ENCODE assay signal across 11 mouse cellular contexts in the genomic region with DNA sequence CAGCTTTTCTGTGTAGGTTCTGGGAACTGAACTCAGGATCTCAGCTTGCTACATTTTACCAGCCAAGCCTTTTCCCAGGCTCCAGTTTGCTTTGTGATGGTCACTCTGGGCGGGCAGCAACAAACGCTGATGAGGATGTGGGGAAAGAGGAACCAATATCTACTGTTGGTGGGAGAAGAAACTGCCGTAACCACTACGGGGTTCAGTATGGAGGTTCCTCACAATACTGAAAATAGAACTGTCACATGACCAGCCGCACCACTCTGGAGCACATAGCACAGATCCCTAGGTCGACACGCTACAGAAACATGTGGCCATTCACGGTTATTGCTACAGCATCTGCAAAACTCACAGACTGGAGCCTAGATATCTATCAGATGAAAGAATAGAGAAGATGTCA. TPM values are rescaled to one million over a fixed set of nuclear protein-coding genes. Genes with fewer than 3 reads are reported as not detected.
DNase-seq lines count a peak whose midpoint lies in the region; ATAC-seq and TF ChIP-seq lines count a peak whose summit lies in the region.
"Had no signal": no experiment of that assay in that cellular context is flagged by ENCODE, and none has a peak within 500 bp of the region (broad histone marks: within the 10 kb centered on the region; RNA-seq: fewer than 3 reads in every experiment).

No protein-coding gene starts in this region.

- no peaks in the 10 kb centered on the region for H3K9me3 ChIP-seq in heart, embryonic 16.5 days (replicated peaks; ENCODE audit: control insufficient read depth, low read length)
- H3K9me3 ChIP-seq in MEL (replicated peaks; ENCODE audit: insufficient read depth, low read length) = no peaks in the 10 kb centered on the region
- H3K9me3 ChIP-seq in liver, embryonic 14.5 days (ENCODE audit: control insufficient read depth, low read length) = no peaks in the 10 kb centered on the region
- H3K9me3 ChIP-seq: lung, embryonic 15.5 days had no signal

- no peak for TF ChIP-seq CTCF in MEL (IDR thresholded peaks at IDR 0.05 in 2 of 3, conservative IDR thresholded peaks at IDR 0.05 in 1 of 3; ENCODE audit: control insufficient read depth in 1 of 3, insufficient read depth in 1 of 3, low read depth in 2 of 3, low read length in 3 of 3, poor library complexity in 1 of 3, severe bottlenecking in 1 of 3)
- no peak for TF ChIP-seq CTCF in liver, embryonic 14.5 days (IDR thresholded peaks at IDR 0.05; ENCODE audit: low read depth)

- no peaks in the 10 kb centered on the region for H3K36me3 ChIP-seq in heart, embryonic 16.5 days (ENCODE audit: control insufficient read depth, insufficient read depth)
- H3K36me3 ChIP-seq in MEL (ENCODE audit: control insufficient read depth in 1 of 2, insufficient read depth in 2 of 2, low read length in 2 of 2) = peaks cover 0 to 6% of the 10 kb centered on the region in 2 experiments; a peak in 3 of 4 replicates
- no peaks in the 10 kb centered on the region for H3K36me3 ChIP-seq in liver, embryonic 14.5 days (replicated peaks; ENCODE audit: control insufficient read depth, insufficient read depth, low read depth)
- H3K36me3 ChIP-seq: lung, embryonic 15.5 days had no signal

- no peak overlapping the region for H3K9ac ChIP-seq in heart, embryonic 16.5 days (ENCODE audit: low read length)
- H3K9ac ChIP-seq in MEL (ENCODE audit: control insufficient read depth, low read depth, low read length, poor library complexity, severe bottlenecking) = no peak overlapping the region
- H3K9ac ChIP-seq in liver, embryonic 14.5 days (replicated peaks) = no peak overlapping the region
- H3K9ac ChIP-seq: lung, embryonic 15.5 days had no signal

- no peak for TF ChIP-seq EP300 in MEL (IDR thresholded peaks at IDR 0.05; ENCODE audit: low read depth in 1 of 2, low read length in 2 of 2)
- TF ChIP-seq EP300 in liver, embryonic 14.5 days (IDR thresholded peaks at IDR 0.05; ENCODE audit: low read depth) = no peak

- H3K4me3 ChIP-seq in heart, embryonic 16.5 days (ENCODE audit: low read length) = no peak overlapping the region
- no peak overlapping the region for H3K4me3 ChIP-seq in MEL (ENCODE audit: control insufficient read depth in 1 of 2, insufficient read depth in 1 of 2, low read depth in 2 of 2, low read length in 2 of 2)
- H3K4me3 ChIP-seq in liver, embryonic 14.5 days (ENCODE audit: insufficient read depth in 1 of 2, low read depth in 2 of 2, low read length in 2 of 2) = no peak overlapping the region
- H3K4me3 ChIP-seq: lung, embryonic 15.5 days had no signal

- H3K4me1 ChIP-seq in heart, embryonic 16.5 days (ENCODE audit: control insufficient read depth, insufficient read depth, low read length) = peaks cover 14% of the 10 kb centered on the region
- peaks cover 2 to 10% of the 10 kb centered on the region in 2 experiments; a peak in 2 of 4 replicates for H3K4me1 ChIP-seq in MEL (ENCODE audit: control insufficient read depth in 1 of 2, insufficient read depth in 2 of 2, low read length in 2 of 2)
- H3K4me1 ChIP-seq in liver, embryonic 14.5 days (replicated peaks; ENCODE audit: control insufficient read depth in 2 of 2, insufficient read depth in 2 of 2, low read length in 1 of 2) = peaks cover 8 to 28% of the 10 kb centered on the region in 2 experiments

- H3K27ac ChIP-seq in heart, embryonic 16.5 days (ENCODE audit: low read length) = peak overlapping the region; percentile 39; the same call in 1 of the 2 replicates
- H3K27ac ChIP-seq in MEL (ENCODE audit: control insufficient read depth, low read depth, low read length) = no peak overlapping the region
- no peak overlapping the region for H3K27ac ChIP-seq in liver, embryonic 14.5 days
- H3K27ac ChIP-seq: lung, embryonic 15.5 days had no signal

- ATAC-seq in heart, embryonic 16.5 days (replicated peaks; ENCODE audit: extremely low read depth, insufficient read depth, low FRiP score) = no peak
- peak; percentile 32; the same call in 1 of the 2 replicates for ATAC-seq in liver, embryonic 14.5 days (ENCODE audit: insufficient read depth)
- peak; percentile 77 for ATAC-seq in neutrophil, adult 5-6 weeks (ENCODE audit: extremely low read depth, insufficient number of reproducible peaks, low FRiP score, poor library complexity, severe bottlenecking)
- ATAC-seq in inflammation-experienced regulatory T-cells, adult 6 months = no peak

- TF ChIP-seq POLR2A in MEL (IDR thresholded peaks at IDR 0.05; ENCODE audit: control insufficient read depth in 1 of 2, insufficient read depth in 1 of 2, low read depth in 1 of 2, low read length in 2 of 2, poor library complexity in 1 of 2) = no peak

- intact Hi-C loops in heart, postnatal 36 days (cut with DNase I) = no loop called here

- no peak overlapping the region for H3K4me2 ChIP-seq in heart, embryonic 16.5 days (ENCODE audit: low read depth, low read length)
- H3K4me2 ChIP-seq in liver, embryonic 14.5 days (ENCODE audit: low read depth) = no peak overlapping the region
- H3K4me2 ChIP-seq: lung, embryonic 15.5 days had no signal

- no peak for DNase-seq in heart, postnatal 36 days
- DNase-seq in MEL (ENCODE audit: low read depth, low spot score) = peak; percentile 27
- peak in 1 of 3 experiments; percentile 20 for DNase-seq in liver, embryonic 14.5 days (ENCODE audit: low read depth in 3 of 3, low spot score in 3 of 3)
- DNase-seq in kidney, postnatal 4 days = no peak
- DNase-seq in layer of hippocampus, postnatal 36 days = no peak
- DNase-seq: adrenal gland, postnatal 10 days; cerebellum, postnatal 25 days had no signal

- 90% methylated on average over 8 of the region's 8 CpGs for WGBS in heart, embryonic 16.5 days
- 43% methylated on average over 8 of the region's 8 CpGs for WGBS in liver, embryonic 14.5 days (ENCODE audit: insufficient replicate concordance)

- peaks cover 18% of the 10 kb centered on the region for H3K79me2 ChIP-seq in MEL (ENCODE audit: control insufficient read depth, insufficient read depth, low read length, poor library complexity)

- peaks cover 29% of the 10 kb centered on the region for H3K27me3 ChIP-seq in heart, embryonic 16.5 days (ENCODE audit: control insufficient read depth, insufficient read depth, low read length)
- no peaks in the 10 kb centered on the region for H3K27me3 ChIP-seq in MEL (ENCODE audit: control insufficient read depth in 1 of 2, insufficient read depth in 2 of 2, low read length in 2 of 2)
- H3K27me3 ChIP-seq in liver, embryonic 14.5 days (ENCODE audit: control insufficient read depth, insufficient read depth, low read length) = no peaks in the 10 kb centered on the region
- H3K27me3 ChIP-seq: lung, embryonic 15.5 days had no signal

- no peak for TF ChIP-seq RAD21 in MEL (IDR thresholded peaks at IDR 0.05; ENCODE audit: low read depth, low read length)

TF ChIP-seq in MEL, 35 proteins besides CTCF, POLR2A, EP300 and RAD21:
- TF ChIP-seq USF2 (IDR thresholded peaks at IDR 0.05; ENCODE audit: borderline replicate concordance in 1 of 2, insufficient read depth in 1 of 2, low read depth in 1 of 2, low read length in 2 of 2) (no peak), MEF2A (IDR thresholded peaks at IDR 0.05; ENCODE audit: extremely low read depth, insufficient replicate concordance, low read depth, low read length, poor library complexity, severe bottlenecking) (no peak), NRF1 (IDR thresholded peaks at IDR 0.05; ENCODE audit: insufficient read depth, low read depth, low read length, poor library complexity, severe bottlenecking) (no peak), KAT2A (conservative IDR thresholded peaks at IDR 0.05; ENCODE audit: low read depth, low read length) (no peak), NELFE (IDR thresholded peaks at IDR 0.05; ENCODE audit: low read depth, low read length) (no peak), USF1 (IDR thresholded peaks at IDR 0.05; ENCODE audit: low read depth, low read length) (peak; percentile 57), TBP (IDR thresholded peaks at IDR 0.05; ENCODE audit: low read depth, low read length) (no peak), ZC3H11A (IDR thresholded peaks at IDR 0.05; ENCODE audit: low read depth, low read length) (no peak)

RNA-seq across cellular contexts. Expression of a gene that starts 57.2 kb away (rescaled TPM):
- 44.1 and 45.4 TPM in 2 replicates for polyA plus RNA-seq in heart, embryonic 16.5 days (2015; fragmentation: Nextera tagmentation; extraction: Ambion mirVana)
- total RNA-seq in heart, postnatal 36 days (2021) = 10 to 100 TPM; 29.2 to 32.5 TPM
- 15.6 and 15.9 TPM in 2 replicates for total RNA-seq in MEL (2012; rRNA removed)
- polyA plus RNA-seq in MEL (2012; ENCODE audit: insufficient read depth in 1 of 2, insufficient read length in 2 of 2, low read depth in 1 of 2, low replicate concordance in 2 of 2, missing spikeins in 1 of 2) = 10 to 100 TPM in 1 of 2 experiments, not detected in 1; 44.3 TPM
- 12.1 and 17.8 TPM in 2 replicates for polyA plus RNA-seq in liver, embryonic 14.5 days (2012; rRNA removed)
- polyA plus RNA-seq in liver, embryonic 14.5 days (2014; fragmentation: Nextera tagmentation; extraction: Ambion mirVana) = 47.0 and 52.2 TPM in 2 replicates
- total RNA-seq in neutrophil, adult 5-6 weeks (2017) = 72.0 and 81.2 TPM in 2 replicates
- total RNA-seq in layer of hippocampus, postnatal 36 days (2021) = 10 to 100 TPM; 74.0 to 74.2 TPM
- polyA plus RNA-seq in inflammation-experienced regulatory T-cells, adult 6 months (2017; shearing (Covaris generic)) = 10 to 100 TPM; 23.3 to 49.5 (median 37.0) TPM

Comparison
In these comparisons a context has a peak if more than half of its experiments do, and no peak if none do; other contexts are left out.
1. ATAC-seq: peak in liver, embryonic 14.5 days (single experiment) and neutrophil, adult 5-6 weeks (single experiment); none in heart, embryonic 16.5 days (single experiment) and inflammation-experienced regulatory T-cells, adult 6 months (single experiment).